Mouse (Mus musculus): ENCODE results near the gene Gm20737.
"Not testable (repeated sequence)": the region's sequence is repeated elsewhere in the genome, so short reads cannot be mapped to it uniquely, and the experiment has no call there.

Gm20737 gene

DNA sequence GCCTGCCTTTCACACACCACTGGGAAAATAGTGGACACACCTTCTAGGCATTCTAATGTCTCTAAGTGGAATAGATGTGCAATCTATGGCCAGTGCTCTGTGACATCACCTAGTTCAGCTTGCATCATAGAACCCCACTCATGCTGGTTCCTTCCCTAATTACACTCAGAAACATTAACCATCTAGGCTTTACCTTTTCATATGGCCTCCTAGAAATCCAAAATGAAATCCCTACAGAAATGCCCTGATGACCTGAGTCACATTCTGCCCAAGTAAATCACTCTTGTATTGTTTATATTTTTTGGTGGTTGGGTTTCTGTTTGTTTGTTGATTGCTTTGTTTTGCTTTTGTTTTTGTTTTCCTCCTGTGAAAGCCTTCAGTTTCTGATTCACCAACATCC lies at the start of gene Gm20737:
Gene Gm20737 (minus strand): TSS at position 101 of the 400 bp plus-strand sequence.
- DNase-seq: not testable (repeated sequence)

- DNase-seq: not testable (repeated sequence)
These were observed 17.3 kb upstream of the Gm20737 start, which contains the start of gene Gm21775 for GRCm38 (mm10) chrY:10553153-10553552. Gene Gm21775 (plus strand): TSS chrY:10553453.

Measured in cerebellum, postnatal 10 days (tissue).